Mouse (Mus musculus) stomach, embryonic 14.5 days (tissue): ENCODE data around the gene Hmga2. TPM values are rescaled to one million over a fixed set of nuclear protein-coding genes. Genes with fewer than 3 reads are reported as not detected.
A peak's percentile ranks its signal among the peaks of the same experiment; 100 is the strongest.

Experiments used
- ATAC-seq: fragments of 200-750 bp; cut with Nextera tagmentation; 2 replicates; pipeline ENCODE4 v1.8.0; 2017; ENCODE audit warnings: low read depth, moderate TSS enrichment; ENCODE audit not compliant: insufficient number of reproducible peaks, insufficient read depth, low FRiP score
- H3K27ac ChIP-seq: fragments of 300-500 bp; sonication (generic); 2 replicates; pipeline ENCODE4 v1.5.1; 2014; ENCODE audit warnings: mild to moderate bottlenecking, low read length, moderate library complexity, mixed read lengths
- H3K27me3 ChIP-seq: fragments of 300-500 bp; sonication (generic); 2 replicates; pipeline ENCODE4 v1.6.1; 2014; ENCODE audit warnings: low read length, control low read depth, mixed read lengths; ENCODE audit not compliant: control insufficient read depth, insufficient read depth
- H3K36me3 ChIP-seq: fragments of 300-500 bp; sonication (generic); 2 replicates; pipeline ENCODE4 v1.6.1; 2014; ENCODE audit warnings: mild to moderate bottlenecking, control low read depth, low read length, moderate library complexity, mixed read lengths; ENCODE audit not compliant: control insufficient read depth, insufficient read depth
- H3K4me1 ChIP-seq: fragments of 300-500 bp; sonication (generic); 2 replicates; pipeline ENCODE4 v1.6.1; 2014; ENCODE audit warnings: low read length, control low read depth, mixed read lengths; ENCODE audit not compliant: control insufficient read depth, insufficient read depth
- H3K4me2 ChIP-seq: fragments of 300-500 bp; sonication (generic); replicated peaks from 2 replicates; pipeline ENCODE4 v1.6.1; 2014; ENCODE audit warnings: low read depth, low read length, control low read depth
- H3K4me3 ChIP-seq: fragments of 300-500 bp; sonication (generic); 2 replicates; pipeline ENCODE4 v1.5.1; 2014; ENCODE audit warnings: low read depth, low read length, control low read depth
- H3K9ac ChIP-seq: fragments of 300-500 bp; sonication (generic); replicated peaks from 2 replicates; pipeline ENCODE4 v1.6.1; 2014; ENCODE audit warnings: low read depth, mild to moderate bottlenecking, control low read depth, low read length, moderate library complexity, mixed read lengths
- H3K9me3 ChIP-seq: fragments of 300-500 bp; sonication (generic); 2 replicates; pipeline ENCODE4 v1.6.1; 2016; ENCODE audit warnings: low read depth, low read length, control low read depth; ENCODE audit not compliant: control insufficient read depth
- WGBS: fragments of 180-500 bp; shearing (Covaris S2); extraction: QIAGEN DNeasy Blood & Tissue Kit; methylation state at CpG from one replicate; pipeline ENCODE4 v1.1.7; 2014; 5-methylcytosine and 5-hydroxymethylcytosine counted together
- polyA plus RNA-seq: library from polyadenylated mRNA; unstranded; fragments of >200 nt; fragmentation: Nextera tagmentation; extraction: Ambion mirVana; gene quantifications from 2 replicates; pipeline ENCODE4 v1.2.1, GENCODE M21; 2014

The Hmga2 gene
- 54.3 and 57.8 TPM in 2 replicates for polyA plus RNA-seq

DNA sequence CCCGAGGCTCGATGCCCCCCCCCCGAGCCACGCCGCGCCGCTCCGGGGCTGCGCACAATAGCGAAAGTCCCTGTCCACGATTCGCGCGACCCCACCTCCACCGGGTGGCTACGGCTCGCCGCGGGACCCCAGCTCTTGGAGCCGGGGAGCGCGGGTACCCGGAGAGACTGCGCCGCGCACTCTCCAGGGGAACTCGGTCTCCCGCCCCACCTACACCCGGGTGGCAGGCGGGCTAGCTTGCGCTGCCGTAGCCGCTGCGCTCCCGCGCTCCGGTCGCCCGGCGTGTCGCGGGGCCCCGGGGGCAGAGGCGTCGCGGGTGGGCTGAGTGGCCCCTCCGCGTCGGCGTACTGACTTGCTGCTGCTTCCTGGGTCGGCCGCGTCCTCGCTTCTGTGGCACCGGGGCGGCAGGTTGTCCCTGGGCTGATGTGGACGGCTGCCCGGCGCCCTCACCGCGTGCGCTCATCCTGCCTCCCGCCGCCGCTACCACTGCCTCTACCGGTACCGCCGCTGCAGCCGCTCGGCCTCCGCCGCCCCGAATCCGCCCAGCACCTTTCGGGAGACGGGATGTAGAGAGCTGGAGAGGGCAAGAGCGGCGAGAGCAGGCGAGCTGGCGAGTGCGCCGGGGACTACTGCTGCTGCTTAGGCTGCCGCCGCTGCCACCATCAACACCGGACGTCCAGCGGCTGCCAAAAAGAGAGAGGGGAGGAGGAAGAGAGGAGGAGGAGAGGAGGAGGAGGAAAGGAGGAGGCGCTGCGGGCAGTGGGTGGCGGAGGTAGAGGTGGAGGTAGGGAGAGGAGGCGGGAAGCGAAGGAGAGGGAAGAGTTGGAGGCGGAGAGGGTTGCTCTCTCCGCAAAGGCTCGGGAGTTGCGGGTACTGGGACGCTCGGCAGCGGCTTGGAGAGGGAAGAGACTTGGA lies at the start of gene Hmga2:
Gene Hmga2 (minus strand): TSS at position 869 of the 915 bp plus-strand sequence.
- Histone ChIP-seq H3K27ac (peak within 1 kb of the TSS; percentile 97), H3K27me3 (no peaks in the 10 kb centered on the region), H3K4me3 (peak within 1 kb of the TSS; percentile 88), H3K4me1 (0 out of 2 replicates have a peak, but pooled peaks cover 9% of the 10 kb centered on the region), H3K9ac (peak within 1 kb of the TSS; percentile 87), H3K9me3 (no peaks in the 10 kb centered on the region), H3K36me3 (no peaks in the 10 kb centered on the region), H3K4me2 (peak within 1 kb of the TSS; percentile 92)
- under 1% methylated on average over 98 of the region's 99 CpGs for WGBS
- peak; percentile 80 for ATAC-seq

- no peak for ATAC-seq
These were observed 46.7 kb upstream of the Hmga2 start for GRCm38 (mm10) chr10:120522959-120523358.

GRCm38 (mm10) chr10:120521912-120522575 lies 45.8 kb upstream of the Hmga2 start:
- no peak overlapping the region for H3K27ac ChIP-seq
- no peaks in the 10 kb centered on the region for H3K9me3 ChIP-seq
- no peak for ATAC-seq
- no peaks in the 10 kb centered on the region for H3K36me3 ChIP-seq
- no peak overlapping the region for H3K4me2 ChIP-seq
- no peak overlapping the region for H3K4me3 ChIP-seq
- H3K9ac ChIP-seq = no peak overlapping the region
- 85% methylated on average over 9 of the region's 9 CpGs for WGBS
- H3K27me3 ChIP-seq = no peaks in the 10 kb centered on the region
- no peaks in the 10 kb centered on the region for H3K4me1 ChIP-seq

More at GRCm38 (mm10) chr10:120522959-120523358, 46.7 kb upstream of the Hmga2 start:
- H3K4me2 ChIP-seq = no peak overlapping the region
- 88% methylated on average over 2 of the region's 2 CpGs for WGBS
- H3K4me3 ChIP-seq = no peak overlapping the region
- no peak overlapping the region for H3K27ac ChIP-seq
- H3K9me3 ChIP-seq = no peaks in the 10 kb centered on the region
- H3K27me3 ChIP-seq = no peaks in the 10 kb centered on the region
- H3K36me3 ChIP-seq = no peaks in the 10 kb centered on the region
- no peaks in the 10 kb centered on the region for H3K4me1 ChIP-seq
- H3K9ac ChIP-seq = no peak overlapping the region

DNA sequence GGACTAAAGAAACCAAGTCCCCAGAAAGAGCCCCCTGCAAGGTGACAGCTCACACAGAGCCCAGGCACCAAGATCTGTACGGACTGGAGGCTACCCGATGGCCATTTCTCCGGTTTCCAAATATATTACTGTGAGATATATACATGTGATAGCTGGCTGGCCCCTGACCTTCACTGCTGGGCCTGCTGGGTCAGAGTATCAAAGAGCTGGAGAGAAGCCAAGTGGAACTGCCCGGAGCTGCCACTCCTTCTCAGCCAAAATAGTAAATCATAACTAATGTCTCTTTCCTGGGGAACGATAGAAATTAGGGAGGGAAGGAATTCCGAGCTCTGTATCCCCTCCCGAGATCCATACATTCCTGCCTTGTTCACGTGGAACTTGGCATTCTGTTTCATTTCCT lies 40.0 kb upstream of the Hmga2 start:
- Histone ChIP-seq H3K36me3 (no peaks in the 10 kb centered on the region), H3K27me3 (no peaks in the 10 kb centered on the region), H3K27ac (no peak overlapping the region), H3K9ac (no peak overlapping the region), H3K9me3 (no peaks in the 10 kb centered on the region), H3K4me3 (no peak overlapping the region), H3K4me2 (no peak overlapping the region), H3K4me1 (0 out of 2 replicates have a peak, but pooled peaks cover 2% of the 10 kb centered on the region)
- WGBS = 22% methylated on average over 8 of the region's 8 CpGs
- no peak for ATAC-seq

GRCm38 (mm10) chr10:120513721-120514120 lies 37.5 kb upstream of the Hmga2 start:
- no peak for ATAC-seq
- WGBS = 67% methylated on average over 9 of the region's 9 CpGs

DNA sequence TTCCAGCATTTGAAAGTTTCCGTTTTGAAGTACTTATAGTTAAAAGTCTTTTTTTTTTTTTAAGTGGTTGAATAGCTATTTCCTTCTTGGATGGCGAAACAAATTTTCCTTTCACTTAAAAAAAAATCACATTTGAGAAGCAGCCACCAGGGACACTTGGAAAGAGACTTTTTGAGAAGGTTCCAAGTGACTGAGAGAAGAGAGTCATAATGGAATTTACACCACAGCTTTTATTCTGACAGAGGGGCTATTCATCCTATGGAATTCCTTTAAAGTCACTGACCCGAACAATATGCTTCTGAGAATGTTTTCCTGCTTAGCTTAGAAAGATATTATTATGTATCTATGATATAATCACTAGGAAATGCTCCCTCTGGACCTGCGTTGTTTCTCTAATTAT lies 36.7 kb upstream of the Hmga2 start:
- Histone ChIP-seq H3K4me3 (no peak overlapping the region), H3K27me3 (no peaks in the 10 kb centered on the region), H3K36me3 (no peaks in the 10 kb centered on the region), H3K27ac (no peak overlapping the region), H3K9me3 (no peaks in the 10 kb centered on the region), H3K9ac (no peak overlapping the region), H3K4me2 (no peak overlapping the region), H3K4me1 (0 out of 2 replicates have a peak, but pooled peaks cover 2% of the 10 kb centered on the region)
- WGBS = 50% methylated on average over 4 of the region's 4 CpGs
- ATAC-seq = no peak

More at GRCm38 (mm10) chr10:120513721-120514120, 37.5 kb upstream of the Hmga2 start:
- no peak overlapping the region for H3K4me3 ChIP-seq
- no peaks in the 10 kb centered on the region for H3K9me3 ChIP-seq
- 0 out of 2 replicates have a peak, but pooled peaks cover 2% of the 10 kb centered on the region for H3K4me1 ChIP-seq
- no peaks in the 10 kb centered on the region for H3K36me3 ChIP-seq
- no peaks in the 10 kb centered on the region for H3K27me3 ChIP-seq
- no peak overlapping the region for H3K4me2 ChIP-seq
- no peak overlapping the region for H3K27ac ChIP-seq
- no peak overlapping the region for H3K9ac ChIP-seq

DNA sequence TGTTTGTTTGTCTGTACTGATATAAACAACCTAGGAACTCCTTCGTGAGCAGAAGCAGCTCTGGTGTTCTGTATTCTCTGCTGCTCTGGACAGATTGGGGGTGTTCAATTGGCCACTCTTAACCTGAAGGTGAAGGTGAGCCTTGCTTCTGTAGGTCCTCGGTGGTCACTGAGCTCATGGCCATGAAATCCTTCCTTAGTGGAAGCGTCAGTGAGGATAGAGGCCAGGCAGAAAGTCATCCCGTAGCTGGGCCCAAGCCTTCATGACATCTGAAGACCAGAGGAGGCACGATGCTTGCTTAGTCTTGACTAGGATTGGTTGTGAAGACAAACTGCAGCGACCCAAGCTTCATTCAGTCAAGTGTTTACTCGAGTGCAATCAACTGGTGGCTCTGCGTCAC lies 35.9 kb upstream of the Hmga2 start:
- Histone ChIP-seq H3K4me3 (no peak overlapping the region), H3K4me2 (no peak overlapping the region), H3K27ac (no peak overlapping the region), H3K4me1 (0 out of 2 replicates have a peak, but pooled peaks cover 2% of the 10 kb centered on the region), H3K9ac (no peak overlapping the region), H3K36me3 (no peaks in the 10 kb centered on the region), H3K9me3 (no peaks in the 10 kb centered on the region), H3K27me3 (no peaks in the 10 kb centered on the region)
- 88% methylated on average over 8 of the region's 8 CpGs for WGBS
- ATAC-seq = no peak

GRCm38 (mm10) chr10:120503959-120504358 lies 27.7 kb upstream of the Hmga2 start:
- Histone ChIP-seq H3K9ac (no peak overlapping the region), H3K27ac (no peak overlapping the region), H3K9me3 (no peaks in the 10 kb centered on the region), H3K36me3 (no peaks in the 10 kb centered on the region), H3K27me3 (no peaks in the 10 kb centered on the region), H3K4me3 (no peak overlapping the region), H3K4me2 (no peak overlapping the region), H3K4me1 (no peaks in the 10 kb centered on the region)
- WGBS = 81% methylated on average over 5 of the region's 5 CpGs
- no peak for ATAC-seq
